Mouse (Mus musculus): Measurements from ENCODE around the gene Smdt1.
"Not testable (repeated sequence)": the region's sequence is repeated elsewhere in the genome, so short reads cannot be mapped to it uniquely, and the experiment has no call there.

The Smdt1 gene

GRCm38 (mm10) chr15:82343368-82344287 is 4.9 kb downstream of the Smdt1 start:
- DNase-seq (ENCODE audit: low spot score): no peak

GRCm38 (mm10) chr15:82344971-82345370 is 6.2 kb downstream of the Smdt1 start:
- no peak for DNase-seq (ENCODE audit: low spot score)

GRCm38 (mm10) chr15:82345820-82346470 is 7.2 kb downstream of the Smdt1 start:
- peak; percentile 97 for DNase-seq (ENCODE audit: low spot score)

- no peak for DNase-seq (ENCODE audit: low spot score)
These were observed 8.0 kb downstream of the Smdt1 start for GRCm38 (mm10) chr15:82346580-82347302.

GRCm38 (mm10) chr15:82347303-82347676 is 8.5 kb downstream of the Smdt1 start:
- DNase-seq (ENCODE audit: low spot score): no peak

- no peak for DNase-seq (ENCODE audit: low spot score)
These were observed 9.1 kb downstream of the Smdt1 start for GRCm38 (mm10) chr15:82347852-82348251.

GRCm38 (mm10) chr15:82348258-82348998 is 9.7 kb downstream of the Smdt1 start:
- no peak for DNase-seq (ENCODE audit: low spot score)

GRCm38 (mm10) chr15:82348999-82349341 is 10.2 kb downstream of the Smdt1 start:
- DNase-seq (ENCODE audit: low spot score): no peak

- no peak for DNase-seq (ENCODE audit: low spot score)
These were observed 11.6 kb downstream of the Smdt1 start for GRCm38 (mm10) chr15:82350349-82350748.

GRCm38 (mm10) chr15:82351480-82351879 is 12.7 kb downstream of the Smdt1 start:
- DNase-seq (ENCODE audit: low spot score): no peak

- DNase-seq (ENCODE audit: low spot score): no peak
These were observed 14.5 kb downstream of the Smdt1 start for GRCm38 (mm10) chr15:82353078-82353744.

GRCm38 (mm10) chr15:82353745-82354113 is 15.0 kb downstream of the Smdt1 start:
- DNase-seq (ENCODE audit: low spot score): no peak

- peak; percentile 98 for DNase-seq (ENCODE audit: low spot score)
These were observed 15.6 kb downstream of the Smdt1 start, which contains the start of gene Ndufa6 for GRCm38 (mm10) chr15:82354126-82354945. Ndufa6 (minus strand) TSS chr15:82354322.

- DNase-seq (ENCODE audit: low spot score): no peak
These were observed 19.9 kb downstream of the Smdt1 start for GRCm38 (mm10) chr15:82358431-82359260.

GRCm38 (mm10) chr15:82361459-82362018 is 22.8 kb downstream of the Smdt1 start:
- no peak for DNase-seq (ENCODE audit: low spot score)

GRCm38 (mm10) chr15:82362234-82362633 is 23.5 kb downstream of the Smdt1 start:
- DNase-seq (ENCODE audit: low spot score): no peak

- peak; percentile 55 for DNase-seq (ENCODE audit: low spot score)
These were observed 25.0 kb downstream of the Smdt1 start for GRCm38 (mm10) chr15:82363801-82364200.

GRCm38 (mm10) chr15:82364561-82364960 is 25.8 kb downstream of the Smdt1 start:
- not testable (repeated sequence) for DNase-seq (ENCODE audit: low spot score)

- no peak for DNase-seq (ENCODE audit: low spot score)
These were observed 29.4 kb downstream of the Smdt1 start for GRCm38 (mm10) chr15:82368146-82368545.
